Comparison of ENCODE assay signal across 8 mouse cellular contexts in genomic region chr8:70510228-70510915, GRCm38 (mm10). TPM values are rescaled to one million over a fixed set of nuclear protein-coding genes. Genes with fewer than 3 reads are reported as not detected.
DNase-seq lines count a peak whose midpoint lies in the region; ATAC-seq and TF ChIP-seq lines count a peak whose summit lies in the region.

TSS of gene Uba52 (minus strand) at chr8:70510801.

- H3K4me2 ChIP-seq in embryonic facial prominence, embryonic 13.5 days: peak within 1 kb of the TSS; percentile 97
- peak within 1 kb of the TSS; percentile 88 for H3K4me2 ChIP-seq in limb, embryonic 14.5 days (replicated peaks; ENCODE audit: low read depth, low read length, severe bottlenecking)
- peak within 1 kb of the TSS; percentile 96 for H3K4me2 ChIP-seq in midbrain, postnatal 0 days (ENCODE audit: low read depth, low read length, poor library complexity, severe bottlenecking)

- peaks cover 31% of the 10 kb centered on the region for H3K4me1 ChIP-seq in embryonic facial prominence, embryonic 13.5 days
- peaks cover 12% of the 10 kb centered on the region for H3K4me1 ChIP-seq in heart, adult 2 months (ENCODE audit: control insufficient read depth, insufficient read depth, low read length)
- peaks cover 19% of the 10 kb centered on the region for H3K4me1 ChIP-seq in limb, embryonic 14.5 days (ENCODE audit: control insufficient read depth, insufficient read depth, low read length)
- peaks cover 7% of the 10 kb centered on the region; the same call in 1 of the 2 replicates for H3K4me1 ChIP-seq in midbrain, postnatal 0 days (ENCODE audit: insufficient read depth, low read length)

- under 1% methylated on average over 74 of the region's 74 CpGs for WGBS in embryonic facial prominence, embryonic 13.5 days
- under 1% methylated on average over 74 of the region's 74 CpGs for whole genome bisulfite sequencing in heart, adult 2 months
- WGBS in limb, embryonic 14.5 days: 2% methylated on average over 73 of the region's 74 CpGs
- WGBS in midbrain, postnatal 0 days: 2% methylated on average over 65 of the region's 74 CpGs

- peak within 1 kb of the TSS; percentile 98 for H3K4me3 ChIP-seq in embryonic facial prominence, embryonic 13.5 days
- peak within 1 kb of the TSS; percentile 68 for H3K4me3 ChIP-seq in heart, adult 2 months
- peak within 1 kb of the TSS; percentile 97 for H3K4me3 ChIP-seq in limb, embryonic 14.5 days (replicated peaks; ENCODE audit: low read length)
- H3K4me3 ChIP-seq in midbrain, postnatal 0 days (ENCODE audit: low read depth, low read length): peak within 1 kb of the TSS; percentile 69

- H3K9me3 ChIP-seq in embryonic facial prominence, embryonic 13.5 days: no peaks in the 10 kb centered on the region
- H3K9me3 ChIP-seq in limb, embryonic 14.5 days (ENCODE audit: control insufficient read depth, low read length): no peaks in the 10 kb centered on the region
- no peaks in the 10 kb centered on the region for H3K9me3 ChIP-seq in midbrain, postnatal 0 days (ENCODE audit: low read length)

- H3K27me3 ChIP-seq in embryonic facial prominence, embryonic 13.5 days: no peaks in the 10 kb centered on the region
- no peaks in the 10 kb centered on the region for H3K27me3 ChIP-seq in heart, adult 2 months (ENCODE audit: control insufficient read depth, insufficient read depth, low read length)
- no peaks in the 10 kb centered on the region for H3K27me3 ChIP-seq in limb, embryonic 14.5 days (ENCODE audit: control insufficient read depth, insufficient read depth, low read length)
- H3K27me3 ChIP-seq in midbrain, postnatal 0 days (ENCODE audit: insufficient read depth, low read length): no peaks in the 10 kb centered on the region

- TF ChIP-seq EP300 in heart, adult 2 months (IDR thresholded peaks at IDR 0.05; ENCODE audit: insufficient read depth, low read depth, low read length): peak; percentile 80; the same call in 1 of the 2 replicates

- no peak for TF ChIP-seq CTCF in heart, adult 2 months (IDR thresholded peaks at IDR 0.05)
- no peak for TF ChIP-seq CTCF in midbrain, postnatal 0 days (IDR thresholded peaks at IDR 0.05)

- intact Hi-C loops in heart, adult 2 months (cut with DNase I): loop anchor here (1.0 kb wide), 1 partner anchor 13 kb away; no protein-coding TSS in a partner anchor

- peak; percentile 98 for DNase-seq in 3134 (ENCODE audit: extremely low read depth, insufficient read length, low spot score)
- peak; percentile 97 to 98 for DNase-seq in adrenal gland, postnatal 36 days
- peak; percentile 97 to 98 for DNase-seq in heart, adult 2 months
- peak; percentile 98 for DNase-seq in kidney, adult 9 months
- DNase-seq in limb, embryonic 14.5 days (ENCODE audit: low spot score): peak; percentile 98
- DNase-seq in midbrain, postnatal 0 days (ENCODE audit: low spot score): peak; percentile 98
- DNase-seq in spleen, postnatal 14 days (ENCODE audit: low spot score in 2 of 2): peak; percentile 94 to 97

- peaks cover 3% of the 10 kb centered on the region for H3K79me2 ChIP-seq in heart, adult 2 months (replicated peaks; ENCODE audit: control insufficient read depth, insufficient read depth, low read length)

- TF ChIP-seq POLR2A in heart, adult 2 months (IDR thresholded peaks at IDR 0.05; ENCODE audit: insufficient read depth, low read depth, low read length): peak; percentile 94
- TF ChIP-seq POLR2A in limb, embryonic 14.5 days (IDR thresholded peaks at IDR 0.05; ENCODE audit: borderline replicate concordance, extremely low read depth, insufficient read depth, insufficient read length): peak; percentile 87; the same call in 1 of the 2 replicates

- H3K9ac ChIP-seq in embryonic facial prominence, embryonic 13.5 days: peak within 1 kb of the TSS; percentile 100
- H3K9ac ChIP-seq in heart, adult 2 months (ENCODE audit: low read depth, low read length): peak within 1 kb of the TSS; percentile 85
- peak within 1 kb of the TSS; percentile 95 for H3K9ac ChIP-seq in limb, embryonic 14.5 days (ENCODE audit: low read depth, low read length, severe bottlenecking)
- peak within 1 kb of the TSS; percentile 77 for H3K9ac ChIP-seq in midbrain, postnatal 0 days (replicated peaks; ENCODE audit: low read length, poor library complexity, severe bottlenecking)

- peak; percentile 75 for ATAC-seq in embryonic facial prominence, embryonic 13.5 days (ENCODE audit: insufficient number of reproducible peaks, insufficient read depth, low FRiP score, low TSS enrichment, low read depth)
- ATAC-seq in limb, embryonic 14.5 days (ENCODE audit: low FRiP score, low read depth): peak; percentile 85
- ATAC-seq in midbrain, postnatal 0 days (ENCODE audit: low FRiP score): peak; percentile 89

- H3K27ac ChIP-seq in embryonic facial prominence, embryonic 13.5 days: peak within 1 kb of the TSS; percentile 96
- peak within 1 kb of the TSS; percentile 87 for H3K27ac ChIP-seq in heart, adult 2 months
- H3K27ac ChIP-seq in limb, embryonic 14.5 days (replicated peaks; ENCODE audit: low read depth, low read length): peak within 1 kb of the TSS; percentile 96
- H3K27ac ChIP-seq in midbrain, postnatal 0 days (ENCODE audit: low read depth, low read length): peak within 1 kb of the TSS; percentile 93

- H3K36me3 ChIP-seq in embryonic facial prominence, embryonic 13.5 days: peaks cover 50% of the 10 kb centered on the region
- H3K36me3 ChIP-seq in heart, adult 2 months (ENCODE audit: control insufficient read depth, insufficient read depth, low read length): peaks cover 2% of the 10 kb centered on the region; the same call in 1 of the 2 replicates
- H3K36me3 ChIP-seq in limb, embryonic 14.5 days (ENCODE audit: control insufficient read depth, insufficient read depth, low read length): peaks cover 45% of the 10 kb centered on the region
- H3K36me3 ChIP-seq in midbrain, postnatal 0 days (ENCODE audit: insufficient read depth, low read length): peaks cover 10% of the 10 kb centered on the region; the same call in 1 of the 2 replicates

RNA-seq across cellular contexts. Expression of gene Uba52, which starts in this region (rescaled TPM):
- total RNA-seq in adrenal gland, postnatal 36 days (2021): 1,000 to 10,000 TPM; 1,515 to 1,560 TPM
- 987 and 1,032 TPM in 2 replicates for polyA plus RNA-seq in embryonic facial prominence, embryonic 13.5 days (2015; fragmentation: Nextera tagmentation; extraction: Ambion mirVana)
- total RNA-seq in heart, adult 2 months (2021): 1,000 to 10,000 TPM; 1,480 to 1,595 TPM
- 439 and 626 TPM in 2 replicates for polyA plus RNA-seq in heart, adult 2 months (2012; rRNA removed)
- 1,215 and 1,844 TPM in 2 replicates for polyA plus RNA-seq in limb, embryonic 14.5 days (2012; rRNA removed)
- 1,031 and 1,113 TPM in 2 replicates for polyA plus RNA-seq in limb, embryonic 14.5 days (2014; fragmentation: Nextera tagmentation; extraction: Ambion mirVana)
- 357 and 402 TPM in 2 replicates for total RNA-seq in midbrain, postnatal 0 days (2014; rRNA removed)
- polyA plus RNA-seq in midbrain, postnatal 0 days (2015; fragmentation: Nextera tagmentation; extraction: Ambion mirVana): 721 and 736 TPM in 2 replicates

Comparison
In these comparisons a context has a peak if more than half of its experiments do, and no peak if none do; other contexts are left out.
1. Peak in every context shown above with its lines: DNase-seq, ATAC-seq, H3K4me3 ChIP-seq and H3K27ac ChIP-seq.